Mouse (Mus musculus): Measurements from ENCODE around the gene Ren1.

Gene Ren1

GRCm38 (mm10) chr1:133409786-133410185 is 59.5 kb downstream of the Ren1 start:
- DNase-seq (ENCODE audit: low spot score in 2 of 2): no peak

All from urinary bladder, adult 18-20 months (tissue).